Mouse (Mus musculus) neural tube, embryonic 11.5 days (tissue): ENCODE data around the gene Sf3a2. TPM values are rescaled to one million over a fixed set of nuclear protein-coding genes. Genes with fewer than 3 reads are reported as not detected.
"Not testable (repeated sequence)": the region's sequence is repeated elsewhere in the genome, so short reads cannot be mapped to it uniquely, and the experiment has no call there.

Source experiments
- ATAC-seq: fragments of 200-750 bp; cut with Nextera tagmentation; 2 replicates; pipeline ENCODE4 v1.8.0; 2017; ENCODE audit warnings: moderate number of reproducible peaks, mild to moderate bottlenecking, moderate TSS enrichment, moderate library complexity; ENCODE audit not compliant: insufficient read depth, low FRiP score, low TSS enrichment
- DNase-seq: peaks from one replicate; pipeline ENCODE4 v3.0.0-alpha.2; 2015; ENCODE audit warnings: low spot score
- H3K27ac ChIP-seq: fragments of 300-500 bp; sonication (generic); 2 replicates; pipeline ENCODE4 v1.5.1; 2014; ENCODE audit warnings: low read depth, mild to moderate bottlenecking, low read length
- H3K27me3 ChIP-seq: fragments of 300-500 bp; sonication (generic); 2 replicates; pipeline ENCODE4 v1.6.1; 2014; ENCODE audit warnings: mild to moderate bottlenecking, low read length, mixed read lengths; ENCODE audit not compliant: control insufficient read depth, insufficient read depth
- H3K36me3 ChIP-seq: fragments of 300-500 bp; sonication (generic); 2 replicates; pipeline ENCODE4 v1.6.1; 2014; ENCODE audit warnings: mild to moderate bottlenecking, low read length, moderate library complexity, mixed read lengths; ENCODE audit not compliant: control insufficient read depth, insufficient read depth
- H3K4me1 ChIP-seq: fragments of 300-500 bp; sonication (generic); 2 replicates; pipeline ENCODE4 v1.6.1; 2014; ENCODE audit warnings: low read length, mixed read lengths; ENCODE audit not compliant: control insufficient read depth, insufficient read depth
- H3K4me2 ChIP-seq: fragments of 300-500 bp; sonication (generic); 2 replicates; pipeline ENCODE4 v1.6.1; 2014; ENCODE audit warnings: low read depth, mild to moderate bottlenecking, moderate library complexity
- H3K4me3 ChIP-seq: fragments of 300-500 bp; sonication (generic); 2 replicates; pipeline ENCODE4 v1.5.1; 2014; ENCODE audit warnings: low read depth, low read length
- H3K9ac ChIP-seq: fragments of 300-500 bp; sonication (generic); 2 replicates; pipeline ENCODE4 v1.6.1; 2014; ENCODE audit warnings: mild to moderate bottlenecking, low read length
- H3K9me3 ChIP-seq: fragments of 300-500 bp; sonication (generic); 2 replicates; pipeline ENCODE4 v1.6.1; 2016; ENCODE audit warnings: low read length; ENCODE audit not compliant: control insufficient read depth
- WGBS: fragments of 180-500 bp; shearing (Covaris S2); extraction: QIAGEN DNeasy Blood & Tissue Kit; methylation state at CpG from one replicate; pipeline ENCODE4 v1.1.7; 2014; 5-methylcytosine and 5-hydroxymethylcytosine counted together
- polyA plus RNA-seq: library from polyadenylated mRNA; unstranded; fragments of >200 nt; fragmentation: Nextera tagmentation; extraction: Ambion mirVana; gene quantifications from 2 replicates; pipeline ENCODE4 v1.2.1, GENCODE M21; 2014

The Sf3a2 gene
- polyA plus RNA-seq, 1 experiment from 2014 or later = 96.6 TPM

- DNase-seq (no peak), ATAC-seq (no peak)
- 93% methylated on average over 5 of the region's 5 CpGs for WGBS
- Histone ChIP-seq H3K9me3 (no peaks in the 10 kb centered on the region), H3K9ac (no peak overlapping the region), H3K27ac (no peak overlapping the region), H3K4me2 (no peak overlapping the region), H3K27me3 (no peaks in the 10 kb centered on the region), H3K4me3 (no peak overlapping the region), H3K36me3 (no peaks in the 10 kb centered on the region), H3K4me1 (peaks cover 3% of the 10 kb centered on the region)
Measured at GRCm38 (mm10) chr10:80822528-80822927, 24.5 kb downstream of the Sf3a2 start.

GRCm38 (mm10) chr10:80823316-80823715, 25.3 kb downstream of the Sf3a2 start:
- no peak overlapping the region for H3K9ac ChIP-seq
- H3K36me3 ChIP-seq = no peaks in the 10 kb centered on the region
- 100% methylated on average over 1 of the region's 1 CpGs for WGBS
- DNase-seq = no peak
- ATAC-seq = no peak
- H3K9me3 ChIP-seq = no peaks in the 10 kb centered on the region
- no peak overlapping the region for H3K4me3 ChIP-seq
- no peaks in the 10 kb centered on the region for H3K27me3 ChIP-seq
- H3K4me2 ChIP-seq = no peak overlapping the region
- peaks cover 8% of the 10 kb centered on the region for H3K4me1 ChIP-seq
- H3K27ac ChIP-seq = no peak overlapping the region

GRCm38 (mm10) chr10:80823847-80824643, 26.0 kb downstream of the Sf3a2 start:
- H3K27me3 ChIP-seq = no peaks in the 10 kb centered on the region
- DNase-seq = no peak
- no peak for ATAC-seq
- no peak overlapping the region for H3K9ac ChIP-seq
- no peak overlapping the region for H3K4me3 ChIP-seq
- no peak overlapping the region for H3K27ac ChIP-seq
- WGBS = 68% methylated on average over 8 of the region's 8 CpGs
- H3K36me3 ChIP-seq = no peaks in the 10 kb centered on the region
- H3K9me3 ChIP-seq = no peaks in the 10 kb centered on the region
- H3K4me1 ChIP-seq = peaks cover 8% of the 10 kb centered on the region
- H3K4me2 ChIP-seq = no peak overlapping the region

GRCm38 (mm10) chr10:80824827-80825226, 26.8 kb downstream of the Sf3a2 start:
- no peak overlapping the region for H3K4me2 ChIP-seq
- H3K9me3 ChIP-seq = no peaks in the 10 kb centered on the region
- no peak for DNase-seq
- ATAC-seq = no peak
- no peak overlapping the region for H3K4me3 ChIP-seq
- no peak overlapping the region for H3K27ac ChIP-seq
- H3K9ac ChIP-seq = no peak overlapping the region
- peaks cover 8% of the 10 kb centered on the region for H3K4me1 ChIP-seq
- no peaks in the 10 kb centered on the region for H3K27me3 ChIP-seq
- 78% methylated on average over 2 of the region's 2 CpGs for WGBS
- peaks cover 3% of the 10 kb centered on the region for H3K36me3 ChIP-seq

- DNase-seq (peak; percentile 99), ATAC-seq (peak; percentile 95)
- WGBS = under 1% methylated on average over 74 of the region's 82 CpGs
Measured at GRCm38 (mm10) chr10:80826151-80827062, 28.4 kb downstream of the Sf3a2 start, which contains the start of gene Oaz1. Gene Oaz1, plus strand, starts transcription at chr10:80826656.

GRCm38 (mm10) chr10:80827063-80827869, 29.3 kb downstream of the Sf3a2 start:
- WGBS = 9% methylated on average over 29 of the region's 29 CpGs
- DNase-seq (no peak), ATAC-seq (no peak)
- H3K4me1 ChIP-seq = peaks cover 16% of the 10 kb centered on the region
- peak overlapping the region; percentile 76 for H3K27ac ChIP-seq
- H3K9ac ChIP-seq = peak overlapping the region; percentile 92
- H3K4me2 ChIP-seq = peak overlapping the region; percentile 96
- peaks cover 4% of the 10 kb centered on the region for H3K36me3 ChIP-seq
- peak overlapping the region; percentile 81 for H3K4me3 ChIP-seq
- H3K27me3 ChIP-seq = no peaks in the 10 kb centered on the region
- H3K9me3 ChIP-seq = no peaks in the 10 kb centered on the region

More at GRCm38 (mm10) chr10:80826151-80827062, 28.4 kb downstream of the Sf3a2 start, which contains the start of gene Oaz1:
- Histone ChIP-seq H3K4me3 (peak within 1 kb of the TSS; percentile 81), H3K4me2 (peak within 1 kb of the TSS; percentile 96), H3K27me3 (no peaks in the 10 kb centered on the region), H3K9me3 (no peaks in the 10 kb centered on the region), H3K36me3 (peaks cover 4% of the 10 kb centered on the region), H3K4me1 (peaks cover 14% of the 10 kb centered on the region), H3K9ac (peak within 1 kb of the TSS; percentile 92), H3K27ac (peak within 1 kb of the TSS; percentile 76)

GRCm38 (mm10) chr10:80827870-80828420, 29.9 kb downstream of the Sf3a2 start:
- Histone ChIP-seq H3K4me2 (peak overlapping the region; percentile 96), H3K9me3 (no peaks in the 10 kb centered on the region), H3K9ac (peak overlapping the region; percentile 92), H3K27ac (no peak overlapping the region), H3K4me3 (peak overlapping the region; percentile 81), H3K27me3 (no peaks in the 10 kb centered on the region), H3K36me3 (peaks cover 4% of the 10 kb centered on the region), H3K4me1 (peaks cover 16% of the 10 kb centered on the region)
- 84% methylated on average over 9 of the region's 10 CpGs for WGBS
- ATAC-seq = no peak
- DNase-seq = no peak

GRCm38 (mm10) chr10:80828587-80828986, 30.6 kb downstream of the Sf3a2 start:
- not testable (repeated sequence) for DNase-seq, H3K9ac ChIP-seq, ATAC-seq, H3K9me3 ChIP-seq, H3K36me3 ChIP-seq, H3K27ac ChIP-seq, H3K27me3 ChIP-seq, H3K4me2 ChIP-seq
- Histone ChIP-seq H3K4me1 (peaks cover 16% of the 10 kb centered on the region), H3K4me3 (0 out of 2 replicates have a peak overlapping the region, but pooled peaks have one; percentile 0)
- WGBS = 90% methylated on average over 9 of the region's 9 CpGs
